Mouse (Mus musculus) large intestine, adult 2 months (tissue): ENCODE results near the gene Cotl1. TPM values are rescaled to one million over a fixed set of nuclear protein-coding genes. Genes with fewer than 3 reads are reported as not detected.

ENCODE experiments used
- DNase-seq: peaks from one replicate; pipeline ENCODE4 v3.0.0-alpha.2; 2012; ENCODE audit warnings: low read depth, low spot score
- WGBS: fragments of 180-500 bp; shearing (Covaris S2); methylation state at CpG from one replicate; pipeline ENCODE4 v1.1.7; 2018; 5-methylcytosine and 5-hydroxymethylcytosine counted together
- polyA plus RNA-seq: library from polyadenylated mRNA; depleted of rRNA; stranded (reverse); fragments of >200 nt; gene quantifications from 2 replicates; pipeline ENCODE4 v1.2.3, GENCODE M21; 2012

Gene Cotl1
- polyA plus RNA-seq, 1 experiment = 241 TPM

DNA sequence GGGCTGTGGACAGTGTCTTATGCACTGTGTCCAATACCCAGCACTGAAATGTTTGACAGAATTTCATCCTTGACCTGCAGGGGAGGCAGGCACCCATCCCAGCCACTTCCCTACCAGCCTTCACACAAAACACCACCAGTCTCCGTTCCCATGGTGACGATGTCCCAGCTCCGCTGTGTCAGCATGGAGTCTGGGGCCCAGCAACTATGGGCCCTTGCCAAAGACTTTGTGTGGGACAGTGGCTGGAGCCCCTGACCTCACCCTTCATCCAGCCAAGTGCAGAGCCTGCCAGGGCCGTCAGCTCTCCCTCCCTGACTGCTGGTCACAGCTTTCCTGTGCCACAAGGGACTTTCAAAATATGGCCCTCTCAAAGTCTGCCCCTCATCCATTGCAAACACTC, 16.2 kb downstream of the Cotl1 start:
- 78% methylated on average over 4 of the region's 4 CpGs for WGBS

DNA sequence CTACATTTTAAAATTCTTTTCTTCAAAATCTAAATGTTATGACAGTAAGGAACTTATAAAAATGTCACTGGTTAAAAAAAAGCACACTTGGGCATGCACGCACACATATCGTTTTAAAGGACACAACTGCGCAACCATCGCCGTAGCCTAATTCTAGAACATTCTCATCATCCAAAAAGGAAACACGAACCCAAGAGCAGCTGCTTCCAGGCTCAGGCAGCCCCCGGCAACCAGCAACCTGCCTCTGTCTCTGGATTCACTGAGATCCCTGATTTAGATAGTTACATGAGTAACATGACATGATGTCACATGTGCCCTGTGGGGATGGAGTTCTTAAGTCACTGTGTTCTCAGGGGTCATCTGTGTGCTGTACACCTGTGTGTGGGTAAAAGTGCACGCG, 17.1 kb downstream of the Cotl1 start:
- no peak for DNase-seq
- WGBS = 96% methylated on average over 9 of the region's 9 CpGs

More for the DNA sequence above, 16.2 kb downstream of the Cotl1 start:
- DNase-seq = no peak

DNA sequence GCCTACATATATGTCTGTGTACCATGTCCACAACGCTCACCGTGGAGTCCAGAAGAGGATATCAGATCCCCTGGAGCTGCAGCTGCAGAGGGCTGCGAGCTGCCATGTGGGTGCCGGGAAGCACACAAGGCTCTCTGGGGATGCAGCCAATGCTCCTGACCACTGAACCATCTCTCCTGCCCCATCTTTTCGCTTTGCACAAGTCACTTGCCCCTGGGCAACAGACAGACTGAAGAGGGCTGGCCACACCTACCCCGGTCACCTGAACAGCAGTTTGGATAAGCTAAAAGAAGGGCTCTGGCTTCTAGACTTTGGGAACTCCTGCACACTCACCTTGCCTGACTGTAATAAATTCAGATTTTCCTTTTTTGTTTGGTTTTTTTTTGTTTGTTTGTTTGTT, 18.7 kb downstream of the Cotl1 start:
- no peak for DNase-seq
- 95% methylated on average over 6 of the region's 6 CpGs for WGBS

DNA sequence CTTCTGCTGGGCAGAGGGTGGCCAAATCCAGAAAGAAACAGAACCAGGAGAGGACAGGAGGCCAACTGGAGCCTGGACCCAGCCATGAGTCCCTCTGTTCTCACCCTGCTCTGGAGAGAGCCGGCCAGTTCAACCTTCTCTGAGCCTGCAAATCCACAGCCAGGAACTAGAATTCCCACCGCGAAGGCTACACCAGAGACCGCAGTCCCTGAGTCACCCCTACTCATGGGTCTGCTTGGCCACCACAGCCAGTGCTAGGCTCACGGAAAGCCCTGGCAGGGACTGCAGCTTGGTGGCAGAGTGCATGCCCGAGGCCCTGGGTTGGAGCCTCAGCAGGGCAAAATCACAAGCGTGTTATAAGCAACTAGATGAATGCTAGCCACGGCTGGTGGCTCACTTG, 20.4 kb downstream of the Cotl1 start:
- no peak for DNase-seq
- WGBS = 92% methylated on average over 8 of the region's 8 CpGs

DNA sequence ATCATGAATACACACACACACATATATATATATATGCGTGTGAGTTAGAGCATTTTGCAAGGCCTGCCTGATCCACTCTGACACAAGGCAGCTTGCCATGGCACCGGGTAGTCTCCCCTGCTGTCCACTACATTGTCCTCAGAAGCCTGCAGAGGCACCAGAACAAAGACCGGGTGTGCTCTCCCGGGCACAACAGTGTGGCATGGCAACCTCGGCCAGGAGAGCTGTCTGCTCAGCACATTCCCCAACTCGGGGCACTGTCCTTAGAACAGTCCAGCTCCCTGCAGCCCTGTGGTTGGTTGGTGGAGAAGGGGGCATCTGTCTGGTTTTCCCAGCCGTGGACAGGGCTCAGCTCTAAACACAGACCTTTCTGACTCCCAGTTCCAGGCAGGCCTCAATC, 21.0 kb downstream of the Cotl1 start:
- DNase-seq = no peak

DNA sequence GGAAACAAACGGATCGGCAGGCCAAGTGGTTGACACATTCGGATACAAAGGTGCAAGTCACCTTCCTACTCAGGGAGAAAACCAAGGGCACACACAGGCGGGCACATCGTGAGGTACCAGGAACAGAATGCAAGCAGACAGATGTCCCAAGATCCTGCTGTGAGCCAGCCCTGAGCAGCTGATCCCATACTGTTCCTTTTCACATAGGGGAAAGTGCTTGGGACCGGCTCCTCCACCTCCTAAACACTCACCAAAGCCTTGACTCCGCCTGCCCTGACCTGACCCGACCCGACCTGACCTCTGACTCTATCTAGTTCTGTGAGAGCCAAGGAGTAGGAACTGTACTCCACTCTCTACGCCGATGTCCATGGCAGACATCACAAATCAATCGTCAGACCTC, 22.9 kb downstream of the Cotl1 start:
- 31% methylated on average over 12 of the region's 12 CpGs for WGBS
- DNase-seq = no peak

More for the DNA sequence above, 21.0 kb downstream of the Cotl1 start:
- 75% methylated on average over 7 of the region's 7 CpGs for WGBS

DNA sequence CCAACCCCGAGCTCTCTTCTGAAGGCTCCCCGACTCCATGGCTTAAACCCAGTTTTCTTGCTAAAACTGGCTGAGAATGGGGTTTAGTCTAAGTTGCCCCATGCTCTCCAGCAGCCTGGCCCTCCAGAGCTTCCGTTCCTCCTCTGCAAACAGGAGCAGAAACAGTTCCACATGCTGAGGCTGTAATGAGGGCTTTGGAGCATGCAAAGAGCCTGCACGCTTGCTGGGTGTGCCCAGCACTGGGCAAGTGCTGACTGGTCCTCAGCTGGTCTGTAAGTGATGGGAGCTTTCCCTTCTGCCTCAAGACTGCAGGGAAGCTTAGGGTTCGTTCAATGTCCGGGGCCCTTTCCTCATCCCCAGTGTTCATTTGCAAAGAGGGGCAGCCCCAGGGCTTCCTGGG, 24.1 kb downstream of the Cotl1 start:
- DNase-seq = no peak
- WGBS = 86% methylated on average over 6 of the region's 6 CpGs

DNA sequence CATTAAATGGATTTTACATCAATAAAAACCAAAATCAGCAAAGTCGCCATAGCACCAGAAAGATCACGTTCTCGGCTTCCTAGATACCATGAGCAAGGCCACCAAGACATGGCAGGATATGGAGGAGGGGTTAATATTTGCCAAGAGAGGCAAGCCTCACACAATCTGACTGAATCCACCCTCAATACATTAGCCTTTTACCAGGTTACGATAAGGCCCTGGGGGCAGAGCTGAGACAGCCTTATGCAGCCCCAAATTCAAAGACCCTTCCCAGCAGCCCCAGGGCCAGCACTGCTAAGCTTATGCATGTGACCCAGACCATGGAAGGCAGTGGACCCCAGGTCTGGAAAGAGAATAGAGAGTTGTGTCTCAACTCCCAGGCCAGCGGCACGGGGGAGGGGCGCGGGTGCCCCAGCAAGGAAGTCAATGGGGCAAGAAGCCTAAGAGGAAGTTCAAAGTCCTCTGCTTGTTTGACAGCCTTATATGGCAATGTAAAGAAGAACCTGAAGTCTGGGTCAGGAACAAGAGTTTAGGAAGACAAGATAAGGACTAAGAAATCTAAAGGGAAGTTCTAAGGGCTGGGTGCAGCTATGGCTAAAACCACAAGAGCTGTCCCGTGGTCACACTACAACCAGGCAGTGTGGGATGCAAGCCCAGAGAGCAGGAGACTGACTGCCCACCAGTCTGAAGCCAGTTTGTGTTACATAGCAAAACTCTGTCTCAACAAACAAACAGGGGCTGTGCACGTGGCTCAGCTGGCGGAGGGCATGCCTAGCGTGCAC, 27.5 kb downstream of the Cotl1 start:
- 21% methylated on average over 12 of the region's 12 CpGs for WGBS

DNA sequence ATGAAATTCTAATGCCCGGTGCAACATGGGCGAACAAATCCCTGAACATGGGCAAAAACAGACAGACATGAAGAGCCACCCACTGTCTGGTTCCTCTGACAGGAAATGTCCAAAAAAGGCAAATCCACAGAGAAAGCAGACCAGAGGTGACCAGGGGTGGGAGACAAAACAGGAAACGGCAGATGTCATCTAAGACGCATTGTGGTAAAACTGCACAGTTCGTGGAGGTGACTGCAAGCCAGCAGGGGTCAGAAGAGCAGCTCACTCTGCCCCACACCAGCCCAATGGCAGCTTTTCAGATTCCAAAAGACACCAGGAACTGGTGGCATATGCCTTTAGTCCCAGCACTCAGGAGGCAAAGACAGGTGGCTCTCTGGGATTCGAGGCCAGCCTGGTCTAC, 28.4 kb downstream of the Cotl1 start:
- no peak for DNase-seq
- WGBS = 31% methylated on average over 6 of the region's 6 CpGs

More for the DNA sequence above, 27.5 kb downstream of the Cotl1 start:
- peak; percentile 78 for DNase-seq

DNA sequence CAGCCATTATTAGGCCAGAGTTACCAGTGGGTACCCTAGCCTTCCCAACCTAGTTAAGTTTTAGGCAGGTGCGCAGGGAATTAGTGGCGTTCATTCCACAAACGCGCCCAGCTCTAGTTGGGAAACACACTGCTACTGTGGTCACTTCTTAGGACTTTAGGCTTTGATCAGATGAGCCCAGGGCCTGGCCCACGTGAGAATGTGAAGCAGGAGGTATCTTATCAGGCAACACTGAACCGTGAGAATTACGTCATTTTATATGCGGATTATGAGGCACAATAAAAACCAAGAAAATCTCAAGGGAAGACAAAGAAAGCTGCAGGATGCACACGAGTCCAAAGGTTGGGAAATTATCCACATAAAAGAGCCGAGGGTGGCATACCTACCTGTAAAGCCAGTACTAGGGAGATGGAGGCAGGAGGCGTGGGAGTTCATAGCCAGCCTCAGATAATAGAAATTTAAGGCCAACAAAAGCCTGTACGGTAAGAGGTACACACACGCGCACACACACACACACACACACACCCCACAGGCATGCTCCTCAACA, 29.3 kb downstream of the Cotl1 start:
- 33% methylated on average over 14 of the region's 14 CpGs for WGBS
- DNase-seq = peak; percentile 96

DNA sequence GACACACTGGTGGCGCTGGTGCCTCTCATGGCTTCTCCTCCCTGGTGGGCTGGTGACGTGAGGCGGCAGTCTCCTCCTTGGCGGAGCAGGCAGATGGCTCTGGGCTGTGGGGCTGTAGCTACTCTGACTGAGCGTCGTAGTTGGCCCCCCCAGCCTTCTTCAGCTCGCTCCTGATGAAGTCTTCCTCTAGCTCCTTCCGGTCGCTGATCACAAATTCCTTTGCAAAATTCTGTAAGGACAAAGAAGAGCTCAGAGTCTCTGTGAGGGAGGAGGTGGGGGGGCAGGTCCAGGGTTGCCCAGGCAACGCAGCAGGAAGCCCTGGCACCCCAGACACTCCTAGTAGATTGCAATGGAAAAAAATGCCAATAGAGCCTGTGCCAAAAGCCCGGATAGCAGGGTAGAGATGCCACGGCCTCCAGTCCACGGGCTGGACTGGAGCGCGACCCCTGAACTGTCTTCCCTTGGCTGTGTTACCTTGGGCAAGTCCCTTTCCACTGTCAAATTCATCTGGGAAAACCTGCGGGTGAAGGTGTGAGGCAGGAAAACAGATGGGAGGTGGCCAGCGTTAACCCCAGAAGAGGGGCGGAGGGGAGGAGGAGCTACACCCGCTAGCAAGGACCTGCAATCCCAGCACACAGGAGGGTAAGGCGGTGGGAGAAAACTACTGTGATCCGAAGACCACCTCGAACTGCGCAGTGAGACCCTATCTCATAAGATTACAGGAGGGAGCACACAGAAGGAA, 30.0 kb downstream of the Cotl1 start:
- DNase-seq = no peak
- 81% methylated on average over 23 of the region's 23 CpGs for WGBS

DNA sequence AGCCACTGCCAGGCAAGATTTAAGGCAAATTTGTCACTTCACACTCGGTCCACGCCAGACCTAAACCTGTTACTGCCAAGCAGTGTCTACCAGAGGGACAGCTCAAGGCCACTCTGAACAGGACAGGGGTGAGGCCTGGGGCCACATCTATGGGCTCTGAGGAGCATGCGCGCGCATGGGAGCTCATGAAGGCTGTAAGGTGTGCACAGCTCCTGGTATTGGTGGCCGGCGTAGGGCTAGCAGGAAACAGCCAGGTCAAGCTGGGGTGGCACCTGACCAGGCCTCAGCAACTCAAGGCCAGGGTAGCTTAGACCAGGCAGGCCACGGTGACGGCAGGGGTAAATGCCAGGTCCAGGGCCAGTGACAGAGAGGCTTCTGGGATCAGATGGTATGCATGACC, 30.7 kb downstream of the Cotl1 start:
- WGBS = 98% methylated on average over 9 of the region's 9 CpGs
- DNase-seq = no peak

DNA sequence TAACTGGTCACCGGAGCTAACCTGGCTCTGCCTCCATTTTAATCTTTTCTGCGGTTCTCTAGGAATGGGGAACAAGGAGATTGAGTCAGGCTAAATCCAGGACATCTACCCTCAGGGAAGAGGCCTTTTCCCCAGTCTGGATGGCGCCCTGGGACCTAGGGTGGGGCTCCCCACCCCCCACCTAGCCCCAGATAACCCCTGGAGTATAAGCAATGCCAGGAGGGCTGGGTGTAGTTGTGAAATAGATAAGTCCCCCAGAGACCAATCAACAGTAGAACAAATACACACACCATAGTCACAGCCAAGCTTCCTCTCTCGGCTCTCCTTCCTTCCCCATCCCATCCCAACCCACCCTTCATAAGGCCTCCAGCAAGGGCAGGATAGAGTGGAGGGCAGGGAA, 32.7 kb downstream of the Cotl1 start:
- DNase-seq = no peak
- WGBS = 57% methylated on average over 4 of the region's 4 CpGs

DNA sequence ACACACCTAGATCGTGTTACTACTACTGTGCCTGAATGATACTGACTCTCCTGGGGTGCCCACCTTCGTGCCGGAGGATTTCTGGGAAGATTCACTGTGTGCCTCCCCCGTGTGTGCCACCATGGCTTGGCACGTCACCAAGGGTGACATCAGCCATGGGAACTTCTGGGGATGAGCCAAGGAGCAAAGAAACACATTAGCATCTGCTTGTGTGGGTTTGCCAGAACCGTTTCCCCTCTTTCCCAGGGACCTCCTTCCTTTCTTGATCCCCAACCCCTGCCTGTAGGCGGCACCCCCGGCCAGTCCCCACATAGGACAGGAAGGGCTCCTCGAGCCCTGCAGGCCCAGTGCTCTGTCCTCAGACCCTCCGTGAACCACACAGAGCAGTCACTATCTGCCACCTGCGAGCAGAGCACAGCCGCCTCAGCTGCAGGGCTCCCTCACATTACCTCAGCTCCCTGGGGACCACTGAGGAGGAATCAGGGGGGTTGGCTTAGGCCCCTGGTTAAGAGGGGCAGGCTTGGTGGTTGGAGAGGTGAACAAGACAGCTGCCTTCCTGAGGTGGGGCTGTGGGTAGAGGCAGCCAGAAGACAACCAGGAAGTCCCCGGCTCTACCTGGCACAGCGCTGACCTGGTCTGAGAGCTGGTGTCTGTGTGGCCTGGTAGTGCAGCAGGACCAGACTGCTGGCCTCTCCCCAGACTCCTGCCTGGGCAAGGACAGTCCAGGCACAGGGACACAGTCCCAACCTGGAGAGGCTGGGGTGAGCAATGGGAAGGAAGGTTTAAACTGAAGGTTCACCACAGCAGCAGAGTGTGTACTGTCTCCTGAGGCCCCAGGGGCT, 33.7 kb downstream of the Cotl1 start:
- WGBS = 26% methylated on average over 14 of the region's 14 CpGs
- no peak for DNase-seq

DNA sequence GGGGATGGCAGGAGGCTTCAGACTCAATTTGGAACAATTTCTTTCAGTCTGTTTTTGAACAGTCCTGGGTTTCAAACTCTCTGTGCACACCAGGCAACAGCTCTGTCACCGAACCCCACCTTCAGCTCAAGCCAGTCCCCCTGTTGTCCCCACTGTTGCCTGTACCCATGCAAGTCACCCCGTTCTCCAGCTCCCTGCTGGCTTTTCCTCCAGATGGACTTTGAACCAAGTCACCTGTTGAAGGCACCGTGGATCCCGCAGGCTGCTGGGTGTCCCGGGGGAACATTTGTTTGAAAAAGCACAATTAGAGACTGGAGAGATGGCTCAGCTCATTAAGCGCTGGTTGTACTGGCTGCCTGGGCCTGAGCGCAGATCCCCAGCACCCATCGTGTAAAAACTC, 35.1 kb downstream of the Cotl1 start:
- WGBS = 38% methylated on average over 8 of the region's 8 CpGs
- DNase-seq = no peak

DNA sequence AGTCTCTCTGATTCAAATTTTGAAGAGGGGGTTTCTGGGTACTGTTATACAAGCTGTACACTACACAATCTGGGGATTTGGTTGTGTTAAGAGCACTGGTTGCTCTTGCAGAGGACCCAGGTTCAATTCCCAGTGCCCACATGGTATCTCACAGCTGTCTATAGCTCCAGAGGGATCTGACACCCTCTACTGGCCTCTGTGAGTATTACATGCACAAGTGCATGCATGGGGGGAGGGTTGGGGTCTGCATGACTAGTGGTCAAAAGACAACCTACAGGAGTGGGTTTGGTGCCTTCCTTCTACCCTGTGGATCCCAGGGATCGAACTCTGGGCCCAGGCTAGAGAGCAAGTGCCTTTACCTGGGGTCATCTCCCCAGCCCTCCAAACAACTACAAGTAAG, 37.8 kb downstream of the Cotl1 start:
- DNase-seq = no peak
- WGBS = 92% methylated on average over 1 of the region's 1 CpGs

DNA sequence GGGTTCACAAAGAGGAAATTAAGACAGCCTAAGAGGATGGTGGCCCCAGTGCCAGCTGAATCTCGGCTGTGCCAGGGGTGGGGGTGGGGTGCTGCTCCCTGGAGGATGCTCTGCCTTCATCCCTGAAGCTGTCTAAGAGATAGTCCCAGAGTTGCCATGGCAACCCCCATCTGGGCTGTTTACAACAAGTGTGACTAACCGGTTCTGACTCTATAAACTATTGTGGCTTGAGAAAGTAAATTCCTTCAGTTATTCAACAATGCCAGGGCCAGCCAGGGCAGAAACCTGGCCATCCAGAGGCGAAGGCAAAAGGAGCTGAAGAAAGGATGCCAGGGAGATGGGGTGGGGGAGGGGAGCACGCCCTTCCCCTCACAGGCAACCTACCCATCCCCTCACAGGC, 39.2 kb downstream of the Cotl1 start:
- DNase-seq = no peak
- 28% methylated on average over 3 of the region's 4 CpGs for WGBS

DNA sequence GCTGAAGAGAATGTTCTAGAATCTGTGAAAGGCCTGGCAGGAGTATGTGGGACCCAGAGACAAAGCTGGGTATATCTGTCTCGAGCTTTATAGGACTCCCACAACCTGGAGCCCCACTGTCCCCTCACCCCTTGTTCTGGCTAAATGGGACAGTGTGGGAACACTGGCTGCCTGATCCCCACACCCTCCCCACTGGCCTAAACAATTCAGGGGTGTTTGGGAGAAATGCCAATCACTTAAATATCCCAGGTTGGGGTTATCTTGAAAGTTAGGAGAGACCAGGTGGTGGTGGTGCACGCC, 41.4 kb downstream of the Cotl1 start:
- no peak for DNase-seq
- WGBS = 49% methylated on average over 2 of the region's 2 CpGs

DNA sequence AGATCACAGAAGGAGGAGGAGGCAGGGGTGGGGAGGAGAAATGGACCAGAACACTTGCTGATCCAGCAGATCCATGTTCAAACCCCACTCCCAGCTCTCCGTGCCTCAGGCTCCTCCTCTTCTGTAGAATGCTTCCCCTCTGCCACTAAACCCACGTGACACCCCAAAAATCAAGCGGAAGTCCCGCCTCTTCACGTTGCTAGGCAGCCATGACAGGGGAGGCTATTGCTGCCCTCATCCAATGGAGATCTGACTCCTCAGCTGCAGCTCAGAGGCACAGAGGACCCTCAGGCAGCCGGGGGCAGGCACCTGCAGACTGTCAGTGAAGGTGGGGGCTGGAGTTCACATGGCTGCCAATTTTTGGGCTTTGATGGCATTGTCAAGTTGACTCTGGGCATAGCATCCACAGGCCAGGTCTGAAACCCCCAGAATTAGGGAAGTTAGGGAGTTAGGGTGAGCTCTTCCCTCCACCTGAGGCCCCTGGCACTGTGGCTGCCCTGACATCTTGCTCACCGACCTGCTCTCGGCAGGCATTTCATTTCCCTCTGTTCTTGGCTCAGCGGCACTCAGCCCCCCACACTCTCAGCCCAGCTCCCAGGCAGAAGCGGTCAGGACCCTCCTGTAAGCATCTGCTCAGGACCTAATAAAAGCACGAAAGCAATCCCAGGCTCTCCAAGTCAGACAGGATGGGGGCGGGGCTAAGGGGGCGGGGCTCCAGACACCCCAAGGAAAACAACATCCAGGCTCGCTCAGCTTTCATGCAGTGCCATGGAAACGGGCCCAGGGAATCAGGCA, 42.0 kb downstream of the Cotl1 start:
- no peak for DNase-seq
- 23% methylated on average over 15 of the region's 15 CpGs for WGBS
